Mouse (Mus musculus) urinary bladder, postnatal 4 days (tissue): ENCODE measurements at regions not wholly inside any gene's neighbourhood (a gene's known extent, or its start where the extent isn't known, plus 50 kb on each side); places are given as distances from the start of the nearest gene placed in this dataset.
A peak's percentile ranks its signal among the peaks of the same experiment; 100 is the strongest.

Experiments used
- DNase-seq, 2 experiments: peaks; one replicate each; pipeline ENCODE4 v3.0.0; 2021 to 2022; ENCODE audit warnings: low spot score in 2 of 2

GRCm38 (mm10) chr17:16101548-16101947 is 270.7 kb upstream of the Rgmb start:
- no peak for DNase-seq

DNA sequence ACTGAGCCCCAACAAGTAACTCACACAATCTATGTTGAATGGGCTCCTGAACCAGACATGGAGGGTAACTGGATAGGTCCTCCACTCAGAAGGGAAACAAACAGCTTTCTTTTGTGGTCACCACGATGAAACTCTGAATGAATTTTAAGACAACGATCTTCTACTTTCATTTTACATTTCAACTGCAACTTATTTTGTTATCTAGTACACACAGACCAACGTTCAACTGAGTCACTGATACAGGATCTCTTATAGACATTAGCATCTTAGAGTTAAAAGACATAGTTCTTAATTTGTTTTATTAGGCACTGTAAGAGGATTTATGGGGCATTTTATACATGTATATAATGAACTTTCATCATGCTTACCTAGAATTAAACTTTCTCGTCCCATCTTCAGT is 262.1 kb upstream of the Rgmb start:
- no peak for DNase-seq

GRCm38 (mm10) chr17:16089619-16090280 is 258.9 kb upstream of the Rgmb start:
- no peak for DNase-seq

- DNase-seq, result no peak
These were observed 258.2 kb upstream of the Rgmb start for GRCm38 (mm10) chr17:16088879-16089618.

- no peak for DNase-seq
These were observed 256.2 kb upstream of the Rgmb start for GRCm38 (mm10) chr17:16087046-16087445.

DNA sequence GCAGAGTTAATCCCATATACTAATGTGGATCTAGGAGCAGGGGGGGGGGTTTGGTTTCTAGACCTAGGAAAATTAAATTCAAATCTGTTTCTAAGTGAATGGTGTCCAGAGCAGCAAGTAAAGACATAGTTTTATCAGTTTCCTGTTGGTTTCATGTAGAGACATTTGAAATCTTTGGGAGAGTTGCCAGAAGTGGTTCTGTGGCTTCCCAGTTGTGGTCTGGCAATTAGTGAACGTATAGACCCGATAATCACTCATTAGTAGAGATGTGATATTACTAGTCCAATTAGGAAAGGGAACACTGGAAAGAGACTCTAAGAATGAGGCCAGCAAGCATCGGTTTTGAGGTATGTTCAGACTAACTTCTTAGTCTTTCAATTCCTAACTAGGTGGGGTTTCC is 252.0 kb upstream of the Rgmb start:
- no peak for DNase-seq

DNA sequence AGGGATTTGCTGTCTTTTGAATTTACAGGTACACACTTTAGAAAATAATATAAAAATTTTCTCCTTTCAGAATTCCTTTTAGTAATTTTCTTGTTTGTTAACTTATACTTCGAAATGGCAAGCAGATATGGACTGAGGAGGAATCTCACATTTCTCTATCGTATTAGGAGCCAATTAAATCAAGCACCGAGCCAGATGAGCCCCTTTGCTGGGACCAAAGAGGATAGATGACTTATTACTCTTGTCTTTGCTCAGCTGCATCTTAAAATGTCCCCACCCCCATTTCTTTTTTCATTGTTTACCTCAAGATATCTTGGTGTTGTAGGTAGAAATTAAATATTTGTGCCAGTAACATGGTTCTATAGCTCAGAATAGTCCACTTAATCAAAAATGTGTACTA is 247.7 kb upstream of the Rgmb start:
- no peak for DNase-seq

DNA sequence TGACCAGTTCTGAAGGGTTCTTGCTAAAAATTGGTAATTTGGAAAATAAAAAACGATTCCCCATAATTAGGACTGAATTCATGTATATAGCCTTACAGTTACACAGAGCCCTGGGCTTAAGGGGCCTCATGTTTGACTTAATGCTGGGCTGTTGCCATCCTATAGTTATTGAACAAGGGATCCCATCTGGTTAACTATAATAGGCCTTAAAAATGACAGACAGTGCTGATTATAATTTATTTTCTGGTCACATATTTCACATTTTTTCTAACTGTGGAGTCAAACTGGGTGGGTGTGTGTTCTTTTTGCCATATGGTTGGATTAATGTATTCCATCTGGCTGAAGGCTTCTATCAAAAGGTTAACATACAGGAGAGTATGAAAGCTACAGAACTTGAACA is 238.5 kb upstream of the Rgmb start:
- DNase-seq, result no peak

- DNase-seq, result no peak
These were observed 237.0 kb upstream of the Rgmb start for GRCm38 (mm10) chr17:16067858-16068257.

- DNase-seq, result no peak
These were observed 223.6 kb upstream of the Rgmb start for GRCm38 (mm10) chr17:16054481-16054880.

- peak in 1 of 2 experiments; percentile 48 for DNase-seq
These were observed 220.9 kb upstream of the Rgmb start for GRCm38 (mm10) chr17:16051713-16052112.

GRCm38 (mm10) chr17:16041542-16042251 is 210.9 kb upstream of the Rgmb start:
- DNase-seq, result no peak

DNA sequence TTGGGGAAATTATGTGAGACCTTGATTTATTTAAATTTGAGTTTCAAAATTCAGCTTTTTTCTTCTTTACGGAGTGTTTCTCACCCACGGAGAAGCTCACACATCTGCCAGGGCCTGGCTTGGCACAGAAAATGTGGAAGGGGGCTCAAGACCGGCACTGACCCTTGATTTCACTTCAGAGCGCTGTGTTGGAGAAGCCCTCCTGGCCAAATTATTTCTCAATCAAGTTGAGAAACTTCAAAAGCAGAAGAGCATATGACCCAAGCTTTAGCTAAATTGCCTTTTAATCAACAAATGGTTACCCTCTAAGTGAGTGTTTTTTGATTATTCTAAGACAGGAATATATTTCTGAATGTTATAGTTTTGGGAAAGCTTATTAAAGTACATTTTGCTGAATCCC is 197.2 kb upstream of the Rgmb start:
- no peak for DNase-seq

GRCm38 (mm10) chr17:16004871-16005575 is 174.2 kb upstream of the Rgmb start:
- no peak for DNase-seq

DNA sequence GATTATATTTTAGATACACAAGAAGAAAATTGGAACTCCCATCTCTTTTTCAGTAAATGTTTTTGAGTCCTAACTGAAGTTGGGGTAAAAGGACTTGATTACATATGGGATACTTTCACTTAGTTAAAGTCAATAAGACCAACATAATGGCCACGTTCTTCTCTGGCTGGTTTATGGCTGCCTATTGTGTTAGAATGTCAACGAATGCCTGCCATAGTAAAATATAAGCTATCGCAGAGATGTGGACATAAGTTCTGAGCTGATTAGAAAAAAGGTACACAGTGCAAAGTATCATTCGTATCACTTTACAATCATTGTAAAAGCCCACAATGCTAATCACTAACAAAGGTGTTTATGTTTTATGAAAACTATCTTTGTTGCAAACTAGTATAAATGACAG is 173.2 kb upstream of the Rgmb start:
- no peak for DNase-seq

- DNase-seq, result no peak
These were observed 167.9 kb upstream of the Rgmb start for GRCm38 (mm10) chr17:15998771-15999170.

GRCm38 (mm10) chr17:15997289-15997688 is 166.4 kb upstream of the Rgmb start:
- DNase-seq, result no peak

DNA sequence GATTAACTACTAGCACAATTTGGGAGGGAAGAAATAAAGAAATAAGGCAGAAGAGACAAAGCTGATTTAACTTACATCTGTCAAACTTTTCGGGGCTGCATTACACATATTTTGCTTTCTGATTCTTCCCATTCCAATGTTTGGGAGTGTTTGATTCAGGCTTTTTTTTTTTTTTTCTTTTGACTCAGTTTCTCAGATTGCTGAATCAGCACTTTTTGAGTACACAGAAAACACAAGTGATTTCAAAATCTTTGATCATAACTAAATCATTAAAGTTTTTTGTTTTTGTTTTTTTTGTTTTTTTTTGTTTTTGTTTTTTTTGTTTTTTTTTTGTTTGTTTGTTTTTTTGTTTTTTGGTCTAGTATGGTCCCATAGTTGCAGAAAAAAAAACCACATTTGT is 164.7 kb upstream of the Rgmb start:
- no peak for DNase-seq

- DNase-seq, result no peak
These were observed 162.8 kb upstream of the Rgmb start for GRCm38 (mm10) chr17:15993361-15994287.

- no peak for DNase-seq
These were observed 161.1 kb upstream of the Rgmb start for GRCm38 (mm10) chr17:15991916-15992315.

DNA sequence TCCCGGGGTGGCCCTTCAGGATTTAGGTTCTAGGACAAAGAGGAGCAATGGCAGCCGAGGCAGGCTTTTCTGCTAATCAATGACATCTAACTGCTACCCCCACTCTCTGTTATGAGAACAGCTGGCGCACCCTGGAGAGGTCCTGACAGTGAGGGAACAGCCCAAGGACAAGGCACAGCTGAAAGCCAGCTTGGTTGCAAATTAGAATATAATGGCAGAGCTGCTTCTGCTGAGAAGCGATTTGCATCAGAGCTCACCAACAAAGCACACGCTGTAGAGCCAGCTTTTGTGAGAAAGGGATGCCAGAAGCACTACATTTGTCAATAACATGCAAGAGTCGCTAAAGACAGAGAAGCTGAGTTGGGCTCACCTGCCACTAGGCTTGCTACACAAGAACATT is 159.5 kb upstream of the Rgmb start:
- DNase-seq, result no peak
